Mouse (Mus musculus): Measurements from ENCODE around the gene Dtnb. TPM values are rescaled to one million over a fixed set of nuclear protein-coding genes. Genes with fewer than 3 reads are reported as not detected.

Dtnb gene
- polyA plus RNA-seq (2017; shearing (Covaris generic)) = 44.7 TPM

GRCm38 (mm10) chr12:3571787-3572580, at the start of gene Dtnb:
Dtnb (plus strand) TSS chr12:3572381.

DNA sequence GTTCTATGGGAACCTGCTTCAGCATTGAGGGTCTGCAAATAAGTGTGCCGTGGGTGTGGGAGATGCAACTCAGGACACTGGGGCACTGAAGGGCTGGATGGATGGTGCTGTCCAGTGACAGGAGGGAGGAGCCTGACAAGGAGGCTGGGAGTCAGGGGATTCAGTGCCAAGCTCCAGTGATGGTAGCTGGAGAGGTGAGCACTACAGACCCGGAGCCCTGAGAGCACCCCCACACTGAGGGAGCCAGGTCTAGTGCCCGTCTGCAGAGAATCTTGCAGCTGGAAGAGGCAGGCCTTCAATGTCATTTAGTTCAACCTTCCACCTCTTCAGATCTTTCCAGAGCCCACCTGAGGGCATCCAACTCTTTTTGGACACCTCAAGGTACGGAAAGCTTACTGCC, 233.7 kb downstream of the Dtnb start, which contains the start of gene Dnmt3a:
Gene Dnmt3a, plus strand, starts transcription at position 156 of the 400 bp plus-strand sequence.

Other genes with a start within 250 kb of the Dtnb start
- gene Kif3c, start 207.2 kb upstream of the Dtnb start, polyA plus RNA-seq (2017; shearing (Covaris generic)) = 9.0 TPM
- gene Asxl2, start 145.5 kb upstream of the Dtnb start, polyA plus RNA-seq (2017; shearing (Covaris generic)) = 107 TPM
- gene Dnmt3a, start 233.6 kb downstream of the Dtnb start, polyA plus RNA-seq (2017; shearing (Covaris generic)) = 39.4 TPM

Data from inflammation-experienced regulatory T-cells, adult 16 weeks (primary cell).